Mouse (Mus musculus): ENCODE measurements around the gene Mul1. TPM values are rescaled to one million over a fixed set of nuclear protein-coding genes. Genes with fewer than 3 reads are reported as not detected.
"Not testable (repeated sequence)": the region's sequence is repeated elsewhere in the genome, so short reads cannot be mapped to it uniquely, and the experiment has no call there.

Mul1 gene
- total RNA-seq (2021), result 10 to 100 TPM; 70.6 to 72.2 TPM

- intact Hi-C loops (cut with DNase I), result no loop called here
- DNase-seq, result peak; percentile 96 to 99
Observed at GRCm38 (mm10) chr4:138434347-138435316, at the start of gene Mul1. Gene Mul1, plus strand, starts transcription at chr4:138434671.

- intact Hi-C loops (cut with DNase I), result no loop called here
- DNase-seq, result no peak
Observed at GRCm38 (mm10) chr4:138393703-138394102, 40.8 kb upstream of the Mul1 start.

- intact Hi-C loops (cut with DNase I), result no loop called here
- no peak for DNase-seq
Observed at GRCm38 (mm10) chr4:138395087-138395970, 39.1 kb upstream of the Mul1 start.

GRCm38 (mm10) chr4:138395971-138396645, 38.4 kb upstream of the Mul1 start, which contains the start of gene Fam43b:
Gene Fam43b, minus strand, starts transcription at chr4:138396528.
- DNase-seq, result peak; percentile 34 to 52
- intact Hi-C loops (cut with DNase I), result no loop called here

- no peak for DNase-seq
- intact Hi-C loops (cut with DNase I), result no loop called here
Observed at GRCm38 (mm10) chr4:138396711-138397110, 37.8 kb upstream of the Mul1 start.

GRCm38 (mm10) chr4:138404806-138405205, 29.7 kb upstream of the Mul1 start:
- intact Hi-C loops (cut with DNase I), result no loop called here
- DNase-seq, result peak in 1 of 2 experiments; percentile 48

GRCm38 (mm10) chr4:138407479-138408194, 26.8 kb upstream of the Mul1 start:
- peak; percentile 39 to 51 for DNase-seq
- intact Hi-C loops (cut with DNase I), result no loop called here

- intact Hi-C loops (cut with DNase I), result no loop called here
- no peak for DNase-seq
Observed at GRCm38 (mm10) chr4:138411011-138411410, 23.5 kb upstream of the Mul1 start.

- intact Hi-C loops (cut with DNase I), result no loop called here
- no peak for DNase-seq
Observed at GRCm38 (mm10) chr4:138411504-138412121, 22.9 kb upstream of the Mul1 start.

GRCm38 (mm10) chr4:138414725-138415124, 19.7 kb upstream of the Mul1 start:
- peak in 1 of 2 experiments; percentile 38 for DNase-seq
- intact Hi-C loops (cut with DNase I), result no loop called here

GRCm38 (mm10) chr4:138415991-138416390, 18.5 kb upstream of the Mul1 start:
- DNase-seq, result no peak
- intact Hi-C loops (cut with DNase I), result no loop called here

GRCm38 (mm10) chr4:138416414-138416813, 18.1 kb upstream of the Mul1 start:
- intact Hi-C loops (cut with DNase I), result no loop called here

GRCm38 (mm10) chr4:138417882-138418281, 16.6 kb upstream of the Mul1 start:
- no peak for DNase-seq
- intact Hi-C loops (cut with DNase I), result no loop called here

More at GRCm38 (mm10) chr4:138416414-138416813, 18.1 kb upstream of the Mul1 start:
- no peak for DNase-seq

- intact Hi-C loops (cut with DNase I), result no loop called here
Observed at GRCm38 (mm10) chr4:138418340-138418957, 16.0 kb upstream of the Mul1 start.

GRCm38 (mm10) chr4:138425028-138425427, 9.4 kb upstream of the Mul1 start:
- intact Hi-C loops (cut with DNase I), result no loop called here
- no peak for DNase-seq

More at GRCm38 (mm10) chr4:138418340-138418957, 16.0 kb upstream of the Mul1 start:
- DNase-seq, result no peak

GRCm38 (mm10) chr4:138425604-138426003, 8.9 kb upstream of the Mul1 start:
- not testable (repeated sequence) for DNase-seq

GRCm38 (mm10) chr4:138426778-138427705, 7.4 kb upstream of the Mul1 start:
- DNase-seq, result peak; percentile 88 to 94
- intact Hi-C loops (cut with DNase I), result loop anchor here (1.0 kb wide), 2 partner anchors 48 to 108 kb away; no protein-coding TSS in a partner anchor

More at GRCm38 (mm10) chr4:138425604-138426003, 8.9 kb upstream of the Mul1 start:
- intact Hi-C loops (cut with DNase I), result loop anchor here (1.0 kb wide), 2 partner anchors 46 to 106 kb away; no protein-coding TSS in a partner anchor

- intact Hi-C loops (cut with DNase I), result no loop called here
- DNase-seq, result peak; percentile 38 to 57
Observed at GRCm38 (mm10) chr4:138429778-138430177, 4.7 kb upstream of the Mul1 start.

Data from heart, postnatal 10 days (tissue).